Mouse (Mus musculus) G1E (cell line): ENCODE measurements around the gene Tor1b.

ENCODE experiments used
- CTCF ChIP-seq: IDR thresholded peaks from 2 replicates; pipeline ENCODE4 v1.5.1; 2012; ENCODE audit warnings: low read depth, low read length, inconsistent platforms, mixed read lengths
- GATA1 ChIP-seq: IDR thresholded peaks from 2 replicates; pipeline ENCODE4 v1.6.1; 2012; ENCODE audit warnings: borderline replicate concordance, low read length, inconsistent platforms, mixed read lengths

GRCm38 (mm10) chr2:30990221-30990620 is 37.5 kb downstream of the Tor1b start:
- TF ChIP-seq CTCF = no peak
- no peak for TF ChIP-seq GATA1
